Mouse (Mus musculus): Measurements from ENCODE around the gene Mgat4e.
"Not testable (repeated sequence)": the region's sequence is repeated elsewhere in the genome, so short reads cannot be mapped to it uniquely, and the experiment has no call there.

Gene Mgat4e

DNA sequence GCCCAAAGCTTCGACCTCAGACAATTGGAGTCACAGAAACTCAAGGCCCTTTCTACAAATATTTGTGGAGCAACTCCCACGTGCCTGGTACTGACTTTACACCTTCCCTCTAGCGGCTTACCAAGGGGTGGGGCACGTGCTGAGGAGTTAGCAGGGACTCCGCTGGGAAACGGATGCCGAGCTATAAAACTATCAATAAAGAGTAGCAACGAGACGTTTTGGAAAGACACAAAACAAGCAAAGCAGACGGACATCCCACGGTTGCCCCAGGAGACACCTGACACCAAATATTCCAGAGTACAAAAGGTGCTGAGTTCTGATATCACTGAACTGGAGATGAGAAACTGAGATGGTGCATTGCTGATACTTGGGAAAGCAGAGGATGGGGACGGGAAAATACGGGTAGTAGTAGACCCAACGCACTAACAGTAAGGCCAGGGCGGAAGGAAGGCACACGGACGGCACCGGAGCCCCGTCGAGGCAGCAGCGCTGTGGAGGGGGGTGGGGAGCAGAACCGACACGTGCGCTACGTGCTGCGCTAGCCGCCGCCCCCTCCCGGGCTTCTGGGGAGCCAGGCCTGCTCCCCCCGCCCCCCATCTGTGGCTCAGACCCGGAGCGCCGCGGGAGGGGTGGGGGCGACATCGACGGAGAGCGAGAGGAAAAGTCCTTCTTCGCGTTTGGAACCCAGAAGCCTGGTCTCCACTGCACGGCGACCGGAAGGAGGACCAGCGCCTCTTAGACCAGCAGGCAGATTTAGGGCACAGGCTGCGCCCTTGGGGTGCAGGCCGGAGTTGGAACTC, 6.6 kb upstream of the Mgat4e start:
- no peak for DNase-seq (ENCODE audit: low read depth)

GRCm38 (mm10) chr1:134555240-134555870, 5.9 kb upstream of the Mgat4e start:
- DNase-seq (ENCODE audit: low read depth) = no peak

DNA sequence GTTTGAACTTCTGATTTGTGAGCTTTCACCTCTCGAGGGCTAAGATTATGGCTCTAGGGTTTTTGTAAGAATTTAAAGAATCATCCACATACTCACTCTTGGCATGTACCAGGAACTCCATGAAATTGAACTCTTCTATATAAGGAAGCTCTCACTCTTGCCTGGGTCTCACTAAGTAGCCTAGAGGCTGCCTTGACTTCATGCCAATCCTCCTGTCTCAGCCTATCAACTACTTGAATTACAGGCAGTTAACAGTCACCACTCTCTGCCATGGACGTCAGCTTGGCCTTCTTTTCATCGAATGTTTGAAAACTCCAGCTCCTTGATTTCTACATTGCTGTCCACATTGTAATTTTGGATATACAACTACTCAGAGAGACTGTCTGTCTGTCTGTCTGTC, 2.9 kb upstream of the Mgat4e start:
- peak; percentile 79 for DNase-seq (ENCODE audit: low read depth)

DNA sequence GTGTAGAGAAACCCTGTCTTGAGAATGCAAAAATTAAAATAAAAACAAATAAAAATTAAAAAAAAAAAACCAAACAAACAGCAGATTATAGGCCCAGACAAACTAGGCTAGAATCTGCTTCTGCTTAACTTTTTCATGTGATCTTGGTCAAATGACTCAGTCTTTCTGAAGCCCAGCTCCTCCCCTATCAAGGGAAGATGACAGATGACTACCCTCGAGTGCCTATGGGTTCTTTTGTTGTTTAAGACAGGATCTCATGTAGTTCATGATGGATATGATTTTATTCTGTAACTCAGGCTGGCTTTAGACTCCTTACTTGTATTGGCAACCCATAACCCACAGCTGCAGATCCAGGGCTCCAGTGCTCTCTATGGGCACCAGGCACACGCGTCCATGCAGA, 2.4 kb upstream of the Mgat4e start:
- DNase-seq (ENCODE audit: low read depth) = peak; percentile 89

DNA sequence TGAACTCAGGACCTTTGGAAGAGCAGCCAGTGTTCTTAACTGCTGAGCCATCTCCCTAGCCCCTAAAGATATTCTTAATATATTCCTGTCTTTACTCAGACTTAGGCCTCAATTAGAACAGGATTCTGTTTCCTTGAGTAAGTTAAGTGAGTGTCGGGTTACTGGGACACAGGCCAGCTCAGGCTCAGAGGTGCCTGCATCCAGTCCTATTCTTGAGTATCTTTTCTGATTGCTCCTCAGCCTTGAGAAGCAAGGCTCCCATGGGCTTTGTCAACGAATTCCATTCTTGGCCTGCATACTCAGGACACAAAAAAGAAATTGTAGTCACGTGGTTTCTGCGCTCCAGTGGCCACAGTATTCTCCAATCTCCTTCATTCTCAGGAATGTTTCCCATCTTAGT, 1.3 kb downstream of the Mgat4e start:
- peak; percentile 92 for DNase-seq (ENCODE audit: low read depth)

GRCm38 (mm10) chr1:134540610-134541009, 8.9 kb downstream of the Mgat4e start:
- DNase-seq (ENCODE audit: low read depth) = no peak

DNA sequence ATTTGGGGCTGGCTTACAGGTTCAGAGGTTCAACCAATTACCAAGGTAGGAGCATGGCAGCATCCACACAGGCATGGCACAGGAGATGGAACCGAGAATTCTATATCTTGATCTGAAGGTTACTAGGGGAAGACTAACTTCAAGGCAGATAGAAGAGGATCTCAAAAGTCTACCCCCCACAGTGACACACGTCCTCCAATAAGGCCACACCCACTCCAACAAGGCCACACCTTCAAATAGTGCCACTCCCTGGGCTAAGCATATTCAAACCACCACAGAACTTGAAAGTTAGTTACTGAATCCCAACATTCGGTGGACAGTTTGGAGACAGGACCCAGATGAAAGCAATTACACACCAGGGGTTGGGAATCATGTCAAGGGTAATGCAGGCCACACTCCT, 14.0 kb downstream of the Mgat4e start:
- no peak for DNase-seq (ENCODE audit: low read depth)

GRCm38 (mm10) chr1:134535054-134535453, 14.4 kb downstream of the Mgat4e start:
- no peak for DNase-seq (ENCODE audit: low read depth)

- not testable (repeated sequence) for DNase-seq (ENCODE audit: low read depth)
These were observed 15.8 kb downstream of the Mgat4e start for GRCm38 (mm10) chr1:134533710-134534109.

GRCm38 (mm10) chr1:134530618-134531017, 18.9 kb downstream of the Mgat4e start:
- DNase-seq (ENCODE audit: low read depth) = no peak

GRCm38 (mm10) chr1:134526752-134527151, 22.7 kb downstream of the Mgat4e start:
- DNase-seq (ENCODE audit: low read depth) = no peak

DNA sequence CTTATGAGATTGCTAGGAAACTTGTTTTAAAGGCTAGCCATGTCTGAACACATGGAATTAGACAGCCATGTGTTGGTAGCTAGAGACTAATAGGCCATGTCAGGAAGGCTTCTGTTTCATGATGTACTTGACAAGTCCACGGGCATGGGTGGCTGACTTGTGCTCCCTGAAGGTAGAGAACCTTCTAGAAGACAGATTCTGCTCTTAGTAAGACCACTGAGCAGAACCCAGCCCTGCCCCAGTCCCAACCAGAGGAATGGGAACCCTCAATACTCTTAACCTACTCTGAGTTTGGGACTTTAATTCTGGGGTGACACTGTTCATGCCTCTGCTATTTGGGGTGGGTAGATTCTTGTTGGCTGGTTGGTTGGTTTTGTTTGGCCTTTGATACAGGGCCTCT, 24.5 kb downstream of the Mgat4e start:
- no peak for DNase-seq (ENCODE audit: low read depth)

- DNase-seq (ENCODE audit: low read depth) = peak; percentile 76
These were observed 25.1 kb downstream of the Mgat4e start for GRCm38 (mm10) chr1:134524424-134524823.

- no peak for DNase-seq (ENCODE audit: low read depth)
These were observed 27.2 kb downstream of the Mgat4e start for GRCm38 (mm10) chr1:134522325-134522724.

- DNase-seq (ENCODE audit: low read depth) = no peak
These were observed 28.3 kb downstream of the Mgat4e start for GRCm38 (mm10) chr1:134521163-134521562.

DNA sequence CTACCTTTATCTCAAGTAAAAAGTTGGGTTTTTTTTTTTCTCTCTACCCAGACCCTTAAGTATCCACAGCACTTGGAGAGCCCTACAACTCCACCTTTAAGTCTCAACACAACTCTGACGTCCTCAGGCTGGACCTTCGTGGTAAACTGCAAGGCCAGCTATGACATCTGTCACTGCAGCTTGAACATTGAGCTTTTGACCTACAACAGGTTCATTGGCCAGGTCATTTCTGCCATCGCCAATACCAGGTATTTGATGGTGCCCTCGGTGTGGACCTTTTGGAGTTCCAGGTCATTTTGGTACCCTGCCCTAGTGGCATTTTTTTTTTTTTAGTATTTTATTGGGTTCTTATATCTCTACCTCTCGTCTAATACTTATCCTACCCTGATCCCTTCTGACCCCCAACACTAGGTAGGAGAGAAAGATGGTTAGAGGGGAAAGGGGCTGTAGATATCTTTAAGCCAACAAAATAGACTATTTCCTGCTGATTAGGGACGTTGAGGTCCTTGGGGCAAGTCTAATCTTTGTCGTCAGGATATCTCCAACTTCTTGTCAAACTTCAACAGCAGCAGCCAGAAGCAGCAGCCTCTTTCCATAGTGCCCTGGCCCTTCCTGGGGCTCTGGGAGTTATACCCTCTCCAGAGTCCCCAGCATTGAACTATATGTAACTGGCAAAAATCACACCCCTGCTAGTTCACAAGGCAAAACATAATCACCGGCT, 29.3 kb downstream of the Mgat4e start:
- no peak for DNase-seq (ENCODE audit: low read depth)

GRCm38 (mm10) chr1:134519201-134519600, 30.3 kb downstream of the Mgat4e start:
- DNase-seq (ENCODE audit: low read depth) = not testable (repeated sequence)

DNA sequence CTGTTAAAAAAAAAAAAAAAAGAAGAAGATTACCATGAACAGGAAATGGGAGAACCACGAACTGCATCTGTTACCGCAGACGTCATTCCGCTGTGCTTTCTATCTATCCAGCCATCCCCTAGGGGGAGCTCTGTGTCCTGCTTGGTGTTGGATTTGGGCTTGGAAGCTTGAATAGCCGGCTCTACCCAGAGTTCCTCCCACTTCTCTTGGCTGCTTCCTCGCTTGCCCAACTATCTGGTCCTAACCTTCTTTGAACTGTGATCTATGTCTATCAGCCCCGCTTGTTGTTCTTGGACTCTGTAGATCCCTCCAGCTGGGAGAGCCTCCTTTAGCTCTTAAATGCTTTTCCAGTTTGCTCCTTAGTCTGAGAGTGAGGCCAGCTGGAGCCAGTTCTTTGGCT, 30.8 kb downstream of the Mgat4e start:
- peak; percentile 96 for DNase-seq (ENCODE audit: low read depth)

- DNase-seq (ENCODE audit: low read depth) = not testable (repeated sequence)
These were observed 31.6 kb downstream of the Mgat4e start for GRCm38 (mm10) chr1:134517841-134518240.

GRCm38 (mm10) chr1:134516491-134517198, 32.8 kb downstream of the Mgat4e start:
- peak; percentile 79 for DNase-seq (ENCODE audit: low read depth)

DNA sequence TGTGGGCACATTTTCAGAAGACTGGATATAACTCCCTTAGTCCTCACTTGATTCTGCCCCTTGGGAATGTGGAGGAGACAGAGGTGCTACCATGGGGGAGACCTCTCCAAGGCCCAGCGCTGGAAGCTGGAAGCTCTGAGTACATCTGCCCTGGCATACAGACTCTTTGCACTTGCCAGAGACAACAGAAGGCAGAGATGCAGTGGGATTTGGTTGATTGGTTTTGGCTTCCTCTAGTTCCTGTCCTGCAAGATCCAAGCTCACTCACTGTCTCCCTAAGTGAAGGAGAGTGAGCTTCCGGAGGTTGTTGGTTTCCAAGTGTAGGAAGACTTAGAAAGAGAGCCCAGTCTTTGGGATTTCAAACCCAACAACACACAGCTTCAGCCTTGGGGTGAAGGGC, 33.6 kb downstream of the Mgat4e start:
- DNase-seq (ENCODE audit: low read depth) = peak; percentile 50

- DNase-seq (ENCODE audit: low read depth) = no peak
These were observed 35.4 kb downstream of the Mgat4e start for GRCm38 (mm10) chr1:134513876-134514590.

All from NIH3T3 (cell line).